Mouse (Mus musculus) heart, postnatal 0 days (tissue): ENCODE results near the gene Efcab2. TPM values are rescaled to one million over a fixed set of nuclear protein-coding genes. Genes with fewer than 3 reads are reported as not detected.
A peak's percentile ranks its signal among the peaks of the same experiment; 100 is the strongest.

ENCODE experiments used
- ATAC-seq: fragments of 200-750 bp; cut with Nextera tagmentation; 2 replicates; pipeline ENCODE4 v1.8.0; 2017; ENCODE audit warnings: low read depth, moderate number of reproducible peaks, moderate library complexity; ENCODE audit not compliant: insufficient read depth
- DNase-seq: peaks from one replicate; pipeline ENCODE4 v3.0.0-alpha.2; 2016; ENCODE audit warnings: low spot score
- H3K27ac ChIP-seq: fragments of 300-500 bp; sonication (generic); 2 replicates; pipeline ENCODE4 v1.5.1; 2014; ENCODE audit warnings: low read depth, mild to moderate bottlenecking
- H3K27me3 ChIP-seq: fragments of 300-500 bp; sonication (generic); 2 replicates; pipeline ENCODE4 v1.6.1; 2014; ENCODE audit warnings: low read length, mixed read lengths; ENCODE audit not compliant: control insufficient read depth, insufficient read depth
- H3K36me3 ChIP-seq: fragments of 300-500 bp; sonication (generic); replicated peaks from 2 replicates; pipeline ENCODE4 v1.6.1; 2014; ENCODE audit warnings: low read length, mixed read lengths; ENCODE audit not compliant: control insufficient read depth, insufficient read depth
- H3K4me1 ChIP-seq: fragments of 300-500 bp; sonication (generic); 2 replicates; pipeline ENCODE4 v1.6.1; 2014; ENCODE audit warnings: antibody characterized with exemption; ENCODE audit not compliant: control insufficient read depth, insufficient read depth
- H3K4me2 ChIP-seq: fragments of 300-500 bp; sonication (generic); 2 replicates; pipeline ENCODE4 v1.6.1; 2014; ENCODE audit warnings: low read depth, mild to moderate bottlenecking, low read length, moderate library complexity
- H3K4me3 ChIP-seq: fragments of 300-500 bp; sonication (generic); 2 replicates; pipeline ENCODE4 v1.5.1; 2014; ENCODE audit warnings: low read depth, low read length
- H3K9ac ChIP-seq: fragments of 300-500 bp; sonication (generic); replicated peaks from 2 replicates; pipeline ENCODE4 v1.6.1; 2014; ENCODE audit warnings: low read depth, low read length, mixed read lengths
- H3K9me3 ChIP-seq: fragments of 300-500 bp; sonication (generic); replicated peaks from 2 replicates; pipeline ENCODE4 v1.6.1; 2016; ENCODE audit warnings: low read length; ENCODE audit not compliant: control insufficient read depth
- CTCF ChIP-seq: IDR thresholded peaks from 2 replicates; pipeline ENCODE4 v1.5.1; 2016; ENCODE audit warnings: antibody characterized with exemption, control low read depth, low read depth
- EP300 ChIP-seq: IDR thresholded peaks from 2 replicates; pipeline ENCODE4 v1.6.1; 2016; ENCODE audit warnings: antibody characterized with exemption, low read depth
- WGBS: fragments of 180-500 bp; shearing (Covaris S2); extraction: QIAGEN DNeasy Blood & Tissue Kit; methylation state at CpG from one replicate; pipeline ENCODE4 v1.1.7; 2014; 5-methylcytosine and 5-hydroxymethylcytosine counted together
- polyA plus RNA-seq: library from polyadenylated mRNA; unstranded; fragments of >200 nt; fragmentation: Nextera tagmentation; extraction: Ambion mirVana; gene quantifications from 2 replicates; pipeline ENCODE4 v1.2.1, GENCODE M21; 2015
- total RNA-seq: library from RNA; depleted of rRNA; stranded (reverse); fragments of >200 nt; gene quantifications from 2 replicates; pipeline ENCODE4 v1.2.3, GENCODE M21; 2014; ENCODE audit warnings: low replicate concordance

The Efcab2 gene
- total and polyA plus RNA-seq, 2 experiments from 2014 or later: 3.4 to 28.5 TPM

DNA sequence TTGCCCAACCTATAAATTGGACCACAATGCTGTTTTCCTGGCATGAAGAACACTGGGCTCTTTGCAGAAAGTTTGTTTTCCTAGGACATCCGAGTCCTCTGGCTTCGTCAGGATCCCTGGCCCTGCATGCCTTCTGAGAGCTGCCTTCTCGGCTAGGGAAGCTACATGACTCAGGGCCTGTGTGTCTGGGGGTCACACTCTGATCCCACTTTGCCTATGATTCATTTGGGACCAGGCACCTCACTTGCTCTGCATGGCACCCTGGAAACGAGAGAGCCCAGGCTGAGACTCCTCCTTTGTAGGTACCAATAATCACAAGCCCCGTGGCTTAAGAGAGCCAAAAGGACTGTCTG lies 80.0 kb downstream of the Efcab2 start:
- Histone ChIP-seq H3K4me2 (no peak overlapping the region), H3K36me3 (no peaks in the 10 kb centered on the region), H3K4me1 (peaks cover 35% of the 10 kb centered on the region), H3K27ac (peak overlapping the region; percentile 78), H3K4me3 (no peak overlapping the region), H3K9ac (0 out of 2 replicates have a peak overlapping the region, but pooled peaks have one; percentile 20), H3K27me3 (no peaks in the 10 kb centered on the region), H3K9me3 (no peaks in the 10 kb centered on the region)
- TF ChIP-seq EP300 (no peak), CTCF (no peak)
- WGBS: 60% methylated on average over 5 of the region's 5 CpGs
- DNase-seq: no peak
- no peak for ATAC-seq

DNA sequence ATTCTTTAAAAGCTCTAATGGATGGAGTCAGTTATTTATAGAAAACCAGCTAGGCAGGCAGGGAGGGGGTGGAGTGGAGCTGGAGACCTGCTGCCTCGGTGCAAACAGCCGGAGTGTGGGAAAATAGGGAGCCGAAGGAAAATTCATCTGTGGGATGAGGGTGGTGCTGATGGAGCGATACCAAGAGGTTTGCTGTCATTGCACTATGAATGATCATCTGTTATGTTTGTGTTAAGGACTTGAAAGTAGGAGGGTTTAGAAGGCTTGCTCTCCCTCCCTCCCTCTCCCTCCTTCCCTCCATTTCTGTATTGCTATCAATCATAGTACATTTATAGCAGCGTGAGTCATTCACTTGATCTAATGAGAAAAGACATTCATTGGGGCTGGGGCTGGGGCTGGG lies 80.9 kb downstream of the Efcab2 start:
- peak overlapping the region; percentile 40; the same call in 1 of the 2 replicates for H3K9ac ChIP-seq
- H3K4me1 ChIP-seq: peaks cover 39% of the 10 kb centered on the region
- peak overlapping the region; percentile 78 for H3K27ac ChIP-seq
- DNase-seq (peak; percentile 67), ATAC-seq (peak; percentile 74)
- no peak for TF ChIP-seq CTCF
- TF ChIP-seq EP300: no peak
- peak overlapping the region; percentile 52 for H3K4me2 ChIP-seq
- no peaks in the 10 kb centered on the region for H3K9me3 ChIP-seq
- H3K36me3 ChIP-seq: no peaks in the 10 kb centered on the region
- no peaks in the 10 kb centered on the region for H3K27me3 ChIP-seq
- 14% methylated on average over 5 of the region's 5 CpGs for WGBS
- H3K4me3 ChIP-seq: peak overlapping the region; percentile 29; the same call in 1 of the 2 replicates

DNA sequence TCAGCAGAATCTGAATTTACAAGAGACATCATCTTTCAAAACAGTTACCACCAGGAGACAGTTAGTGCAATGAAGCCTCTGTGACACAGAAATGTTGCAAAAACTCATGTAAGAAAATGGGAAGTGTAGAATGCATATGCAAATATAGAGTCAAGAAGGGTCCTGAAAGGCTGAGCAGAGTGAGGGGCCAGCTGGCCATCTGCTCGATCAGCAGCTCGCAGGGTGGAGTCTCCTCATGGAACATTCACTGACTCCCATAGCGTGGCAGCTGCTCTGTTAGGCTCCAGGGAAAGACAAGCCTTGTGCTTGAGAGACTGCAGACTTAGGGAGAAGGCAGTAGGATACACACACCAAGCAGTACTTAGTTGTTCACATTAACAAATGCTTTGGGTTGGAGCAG lies 83.2 kb downstream of the Efcab2 start:
- WGBS: 41% methylated on average over 3 of the region's 3 CpGs
- Histone ChIP-seq H3K9ac (no peak overlapping the region), H3K36me3 (no peaks in the 10 kb centered on the region), H3K4me2 (no peak overlapping the region), H3K4me3 (no peak overlapping the region), H3K9me3 (no peaks in the 10 kb centered on the region), H3K27ac (no peak overlapping the region), H3K27me3 (no peaks in the 10 kb centered on the region), H3K4me1 (peaks cover 39% of the 10 kb centered on the region)
- ATAC-seq (no peak), DNase-seq (no peak)
- TF ChIP-seq CTCF (no peak), EP300 (no peak)

DNA sequence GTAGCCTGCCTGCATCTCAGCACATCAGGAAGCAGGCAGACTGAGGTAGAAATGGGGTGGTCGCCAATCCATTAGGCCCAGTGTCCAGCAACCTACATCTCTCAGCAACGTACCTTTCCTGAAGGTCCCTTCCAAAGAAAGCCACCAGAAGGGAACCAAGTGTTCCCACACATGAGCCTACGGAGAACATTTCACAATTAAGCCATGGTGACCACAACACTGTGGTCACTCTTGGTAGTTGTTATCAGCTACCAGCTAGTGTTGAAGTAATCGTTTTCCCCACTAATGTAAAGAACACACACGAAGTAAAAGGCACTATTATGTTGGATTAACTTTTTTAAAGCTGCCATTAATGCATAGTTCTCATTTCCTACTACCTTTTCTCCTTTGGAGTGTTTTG lies 85.8 kb downstream of the Efcab2 start:
- Histone ChIP-seq H3K27me3 (no peaks in the 10 kb centered on the region), H3K9ac (no peak overlapping the region), H3K4me2 (no peak overlapping the region), H3K27ac (no peak overlapping the region), H3K4me3 (no peak overlapping the region), H3K9me3 (no peaks in the 10 kb centered on the region), H3K36me3 (no peaks in the 10 kb centered on the region), H3K4me1 (peaks cover 33% of the 10 kb centered on the region)
- ATAC-seq (no peak), DNase-seq (no peak)
- no peak for TF ChIP-seq EP300
- TF ChIP-seq CTCF: no peak
- 84% methylated on average over 5 of the region's 5 CpGs for WGBS

DNA sequence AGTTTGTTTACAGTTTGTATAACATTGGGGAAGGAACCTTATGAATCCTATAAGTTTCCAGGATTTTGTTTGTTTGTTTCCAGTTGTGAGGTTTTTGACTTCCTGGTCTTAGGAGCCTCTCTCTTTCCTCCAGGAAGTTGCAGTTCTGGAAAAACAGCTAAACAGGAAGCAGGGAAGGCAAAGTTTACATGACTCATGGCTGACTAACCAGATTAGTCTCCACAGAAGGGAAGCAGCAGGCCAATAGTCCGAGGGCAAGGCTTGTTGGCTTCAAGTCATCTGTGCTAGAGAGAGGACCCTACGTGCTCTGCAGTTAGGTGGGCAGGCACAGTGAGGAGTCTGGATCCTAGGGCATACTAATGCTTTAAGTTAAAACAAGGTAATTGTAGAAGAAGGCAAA lies 86.6 kb downstream of the Efcab2 start:
- WGBS: 64% methylated on average over 2 of the region's 2 CpGs
- Histone ChIP-seq H3K27ac (no peak overlapping the region), H3K4me2 (no peak overlapping the region), H3K4me1 (peaks cover 30% of the 10 kb centered on the region), H3K9ac (no peak overlapping the region), H3K27me3 (no peaks in the 10 kb centered on the region), H3K9me3 (no peaks in the 10 kb centered on the region), H3K36me3 (no peaks in the 10 kb centered on the region), H3K4me3 (no peak overlapping the region)
- ATAC-seq (no peak), DNase-seq (no peak)
- TF ChIP-seq EP300 (no peak), CTCF (no peak)

DNA sequence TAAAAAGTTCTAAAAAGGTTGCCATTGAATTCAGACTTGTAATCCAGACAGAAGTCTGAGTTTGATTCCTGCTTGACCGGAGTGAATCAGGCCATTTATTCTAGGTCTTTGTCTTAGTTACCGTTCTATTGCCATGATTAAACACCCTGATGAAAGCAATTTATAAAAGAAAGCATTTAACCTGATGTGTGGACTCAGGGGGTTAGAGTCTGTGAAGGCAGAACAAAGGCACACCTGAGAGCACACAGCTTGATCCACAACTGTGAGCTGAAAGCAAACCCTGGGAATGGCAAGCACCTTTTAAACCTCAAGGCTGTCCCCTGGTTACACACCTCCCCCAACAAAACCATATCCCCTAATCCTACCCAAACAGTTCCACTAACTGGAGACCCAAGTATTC lies 90.3 kb downstream of the Efcab2 start:
- DNase-seq (no peak), ATAC-seq (no peak)
- no peak overlapping the region for H3K9ac ChIP-seq
- H3K4me3 ChIP-seq: no peak overlapping the region
- TF ChIP-seq CTCF: no peak
- TF ChIP-seq EP300: no peak
- no peak overlapping the region for H3K4me2 ChIP-seq
- H3K27ac ChIP-seq: no peak overlapping the region
- H3K9me3 ChIP-seq: no peaks in the 10 kb centered on the region
- no peaks in the 10 kb centered on the region for H3K27me3 ChIP-seq
- H3K4me1 ChIP-seq: 0 out of 2 replicates have a peak, but pooled peaks cover under 1% of the 10 kb centered on the region
- 77% methylated on average over 2 of the region's 2 CpGs for WGBS
- H3K36me3 ChIP-seq: no peaks in the 10 kb centered on the region
